Mouse (Mus musculus) left cerebral cortex, adult 9 months (tissue): ENCODE measurements around the gene Mgll.

Experiments
- DNase-seq, 2 experiments: peaks; one replicate each; pipeline ENCODE4 v3.0.0; 2022; ENCODE audit warnings: low spot score in 2 of 2

Mgll gene

DNA sequence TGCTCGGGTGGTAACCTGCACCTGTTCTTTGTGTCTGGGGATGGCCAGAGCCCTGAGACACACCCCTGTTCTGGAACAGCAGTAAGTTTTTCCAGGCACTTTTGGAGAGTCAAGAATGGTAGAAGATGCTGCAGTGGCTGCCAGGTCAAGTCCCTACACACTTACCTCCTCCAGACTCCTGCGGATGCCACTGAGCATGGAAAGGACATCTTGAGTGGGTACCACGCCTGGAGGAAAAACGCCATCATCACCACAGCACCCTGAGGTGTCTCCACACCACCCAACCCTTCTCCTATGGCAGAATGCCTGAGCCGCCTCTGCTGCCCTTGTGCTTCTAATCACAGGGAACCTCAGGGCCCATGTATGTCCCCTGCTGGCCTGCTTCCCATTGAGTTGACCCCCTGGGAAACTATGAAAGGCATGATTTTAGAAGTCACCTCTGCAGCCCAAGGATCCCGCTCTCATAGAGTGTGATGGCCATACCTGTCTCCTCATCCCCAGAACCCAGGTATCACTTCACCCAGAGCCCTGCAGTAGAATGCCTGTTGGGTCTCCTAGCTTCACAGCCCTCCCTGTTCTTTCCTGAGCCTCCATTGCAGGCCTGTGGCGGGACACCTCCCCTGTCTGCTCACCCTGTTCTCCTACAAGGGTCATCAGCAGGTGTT, 120.8 kb downstream of the Mgll start:
- DNase-seq = no peak

DNA sequence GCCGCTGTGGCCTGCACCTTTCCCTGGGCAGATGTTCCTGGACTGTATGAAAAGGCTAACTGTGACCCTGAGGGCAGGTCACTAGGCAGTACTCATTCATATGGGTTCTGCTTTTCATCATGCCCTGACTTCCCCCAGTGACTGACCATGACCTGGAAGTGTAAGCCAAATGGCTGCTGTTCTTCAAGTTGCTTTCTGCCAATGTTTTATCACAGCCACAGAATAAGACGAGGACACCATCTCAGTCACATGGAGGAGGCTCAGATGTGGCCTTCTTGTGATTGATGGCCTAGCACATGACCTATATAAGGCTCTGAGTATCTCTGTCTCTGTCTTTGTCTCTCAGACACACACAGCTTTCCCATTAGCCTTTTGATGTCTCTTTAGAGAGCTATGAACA, 123.4 kb downstream of the Mgll start:
- no peak for DNase-seq

DNA sequence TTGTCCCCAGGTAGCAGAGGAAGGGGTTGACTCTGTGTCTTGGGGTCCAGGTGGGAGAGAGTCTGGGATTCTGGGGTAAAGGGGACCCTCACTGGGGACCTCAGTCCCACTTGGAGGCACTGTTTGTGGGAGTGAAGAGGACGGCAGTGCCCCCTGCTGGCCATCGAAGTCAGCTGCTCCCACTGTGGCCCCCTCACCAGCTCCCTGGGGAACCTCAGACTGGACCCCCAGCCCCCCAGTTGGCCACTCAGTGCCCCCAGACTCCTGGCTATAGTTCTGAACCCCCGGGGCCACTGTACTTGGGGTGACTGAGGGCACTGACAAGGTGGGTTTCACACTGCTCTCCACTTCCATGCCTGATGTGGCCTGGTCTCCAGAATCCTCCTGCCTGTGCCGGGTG, 125.1 kb downstream of the Mgll start:
- DNase-seq = no peak

DNA sequence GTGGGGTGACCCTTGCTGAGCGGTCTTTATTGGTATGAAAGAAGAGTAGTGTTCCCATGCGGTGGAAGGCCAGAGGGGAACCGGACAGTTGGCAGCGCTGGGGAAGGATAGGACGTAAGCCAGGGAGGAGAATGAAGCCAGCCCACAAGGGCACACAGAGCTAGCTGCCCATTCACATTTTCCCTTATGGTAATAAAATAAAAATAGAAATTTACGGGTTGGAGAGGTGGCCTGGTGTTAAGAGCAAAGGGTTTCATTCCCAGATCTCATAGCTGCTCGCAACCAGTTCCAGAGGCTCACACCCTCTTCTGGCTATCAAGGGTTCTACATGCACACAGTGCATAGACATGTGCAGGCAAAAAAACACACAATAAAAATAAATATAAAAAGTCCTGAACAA, 125.8 kb downstream of the Mgll start:
- no peak for DNase-seq

DNA sequence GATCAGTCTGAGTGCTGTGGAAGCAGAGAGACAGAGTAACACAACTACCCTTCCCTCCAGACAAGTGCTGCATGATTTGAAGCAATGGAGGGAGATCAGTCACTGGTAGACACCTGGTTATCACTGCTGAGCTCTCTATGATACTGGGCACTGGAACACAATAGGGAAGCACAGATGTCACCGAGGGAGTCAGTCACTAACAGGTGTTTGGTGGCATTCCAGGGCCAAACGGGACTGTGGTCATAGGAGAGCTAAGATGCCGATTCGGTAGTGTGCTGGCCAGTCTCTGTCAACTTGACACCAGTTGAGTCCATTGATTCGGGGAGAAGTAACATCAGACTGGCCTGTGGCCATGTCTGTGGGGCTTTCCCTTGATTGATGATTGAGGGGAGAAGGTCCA, 130.3 kb downstream of the Mgll start:
- no peak for DNase-seq

DNA sequence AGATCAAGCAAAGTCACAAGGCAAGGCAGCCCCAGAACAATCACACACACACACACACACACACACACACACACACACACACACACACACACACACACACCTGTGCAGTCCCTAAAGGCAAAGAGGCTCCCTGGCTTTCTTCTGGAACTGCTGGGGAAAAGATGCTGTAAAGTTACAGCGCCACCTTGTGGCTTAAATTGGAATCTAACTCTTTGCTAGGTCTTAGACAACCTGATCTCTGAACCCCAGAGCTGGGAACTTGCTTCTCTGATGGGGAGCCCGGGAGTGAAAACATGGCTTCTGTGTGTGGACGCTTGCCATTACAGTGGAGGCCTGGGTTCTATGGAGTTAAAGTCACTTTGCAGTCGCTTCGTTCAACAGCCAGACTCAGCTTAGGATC, 131.4 kb downstream of the Mgll start:
- peak in 1 of 2 experiments; percentile 71 for DNase-seq

DNA sequence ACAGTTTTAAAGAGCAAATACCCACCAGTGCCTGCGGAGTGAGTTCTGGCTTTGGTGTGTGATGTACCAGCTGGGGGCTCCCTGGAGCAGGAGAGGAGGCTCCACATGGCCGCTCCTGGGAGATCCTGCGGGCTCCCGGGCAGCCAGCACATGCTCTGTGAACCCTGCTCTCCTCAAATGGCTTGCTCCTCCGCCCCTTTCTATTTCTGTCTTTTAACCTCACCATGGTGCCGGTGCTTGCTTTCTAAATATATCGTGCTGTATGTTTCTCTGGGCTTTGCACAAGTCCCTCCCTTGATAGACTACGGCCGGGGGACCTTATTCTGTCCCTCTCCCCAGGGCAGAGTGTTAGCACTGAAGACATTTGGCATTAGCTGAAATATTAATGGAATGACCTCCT, 133.0 kb downstream of the Mgll start:
- no peak for DNase-seq

DNA sequence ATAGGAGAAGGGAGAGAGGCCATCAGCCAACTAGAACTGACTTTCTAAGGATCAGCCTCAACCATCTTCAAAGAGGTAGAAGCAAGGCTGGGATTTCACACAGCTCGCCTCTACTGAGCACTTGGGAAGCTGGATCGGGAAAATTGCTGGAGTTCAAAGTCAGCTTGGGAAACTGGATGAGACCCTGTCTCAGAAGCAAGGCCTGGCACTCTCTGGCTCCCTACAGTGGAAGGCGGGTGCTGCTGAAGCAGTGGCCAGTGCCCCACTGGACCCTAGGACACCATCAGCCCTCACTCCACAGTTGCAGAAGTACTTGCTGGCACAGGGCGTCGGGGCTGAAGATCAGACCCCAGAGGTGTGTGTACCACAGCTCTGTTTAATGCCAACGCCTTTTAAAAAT, 133.6 kb downstream of the Mgll start:
- no peak for DNase-seq

DNA sequence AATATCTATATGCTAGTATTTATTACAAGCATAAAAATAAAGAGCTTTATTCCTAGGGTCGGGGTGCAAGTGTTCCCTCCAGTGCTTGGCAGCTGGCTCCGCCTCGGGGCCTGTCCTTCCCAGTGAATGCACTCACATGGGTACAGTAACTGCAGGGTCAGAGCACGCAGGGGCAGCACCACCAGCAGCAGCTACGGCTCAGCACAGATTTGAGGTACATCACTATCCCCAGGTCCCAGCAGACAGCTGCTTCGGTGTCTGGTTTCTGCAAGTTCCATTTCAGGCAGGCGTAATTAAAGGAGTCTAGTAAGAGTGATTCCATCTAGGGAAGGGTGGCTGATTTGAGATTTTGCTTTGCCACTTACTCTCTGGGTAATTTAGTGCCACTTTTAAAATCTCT, 134.1 kb downstream of the Mgll start:
- no peak for DNase-seq

DNA sequence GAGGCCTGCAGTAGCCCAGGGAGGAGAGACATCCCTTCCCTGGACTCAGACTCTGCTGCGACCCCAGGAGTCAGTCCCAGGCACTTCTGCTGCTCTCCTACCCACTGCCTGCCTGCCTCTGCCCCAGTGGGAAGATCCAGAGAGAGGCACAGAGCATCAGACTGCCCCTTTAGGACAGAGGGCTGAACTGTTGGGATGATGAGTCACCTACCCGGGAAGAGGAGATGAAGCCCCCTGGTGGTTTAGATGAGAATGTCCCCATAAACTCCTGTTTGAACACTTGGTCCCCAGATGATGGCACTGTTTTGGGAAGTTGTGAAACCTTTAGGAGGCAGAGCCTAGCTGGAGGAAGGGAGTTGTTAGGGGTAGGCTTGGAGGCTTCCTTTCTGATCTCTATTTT, 136.7 kb downstream of the Mgll start:
- DNase-seq = peak in 1 of 2 experiments; percentile 51

DNA sequence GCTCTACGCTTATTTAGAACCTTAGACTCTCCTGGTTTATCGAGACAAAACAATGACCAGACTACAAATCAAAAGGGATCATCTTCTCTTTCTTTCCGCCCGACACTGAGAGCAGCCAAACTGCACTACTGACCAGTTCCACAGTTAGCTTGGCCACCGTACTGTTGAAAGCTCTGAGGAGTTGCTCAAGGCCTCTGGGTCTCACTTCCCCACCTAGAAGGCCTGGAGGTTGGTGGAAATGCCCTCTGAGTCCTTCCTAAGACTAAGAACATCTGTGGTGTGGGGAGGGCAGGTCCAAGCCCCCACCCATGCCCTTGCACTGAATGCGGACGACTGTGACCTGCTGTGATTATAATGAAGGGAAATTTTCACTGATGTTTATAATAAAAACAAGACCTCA, 141.5 kb downstream of the Mgll start:
- DNase-seq = no peak

DNA sequence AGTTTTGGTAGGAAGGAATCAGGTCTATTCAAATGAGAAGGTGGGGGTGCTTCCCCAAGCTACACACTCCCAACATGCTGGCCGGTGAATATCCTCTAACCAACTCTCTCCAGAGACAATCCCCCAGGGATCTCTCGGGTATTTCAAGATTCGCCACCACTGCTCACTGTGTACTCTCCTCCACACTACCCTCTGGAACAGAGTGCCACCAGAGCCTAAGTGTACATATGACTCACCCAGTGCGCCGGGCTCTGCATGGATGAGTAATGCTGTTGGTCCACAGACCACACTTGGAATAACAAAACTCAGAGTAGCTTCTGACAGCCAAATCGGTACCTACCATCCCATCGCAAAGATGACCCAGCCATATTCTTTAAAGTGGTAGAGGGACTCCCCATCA, 145.2 kb downstream of the Mgll start:
- peak in 1 of 2 experiments; percentile 59 for DNase-seq

DNA sequence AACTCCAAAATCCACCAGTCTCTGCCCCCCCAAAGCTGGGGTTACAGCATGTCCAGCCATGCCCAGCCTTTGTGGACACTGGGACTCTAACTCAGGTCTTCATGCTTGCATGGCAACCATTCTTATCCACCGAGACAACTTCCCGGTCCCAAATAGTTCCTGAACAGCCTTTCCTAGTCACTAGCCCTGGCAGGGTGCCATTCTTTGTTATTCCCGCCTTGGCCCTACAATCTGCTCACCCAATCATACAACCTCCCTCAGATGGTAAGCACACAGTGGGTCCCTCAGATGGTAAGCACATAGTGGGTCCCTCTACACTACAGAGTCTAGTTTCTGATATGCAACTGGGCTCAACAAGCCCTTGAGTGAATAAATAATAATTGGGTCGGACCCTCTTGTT, 146.4 kb downstream of the Mgll start:
- DNase-seq = no peak

DNA sequence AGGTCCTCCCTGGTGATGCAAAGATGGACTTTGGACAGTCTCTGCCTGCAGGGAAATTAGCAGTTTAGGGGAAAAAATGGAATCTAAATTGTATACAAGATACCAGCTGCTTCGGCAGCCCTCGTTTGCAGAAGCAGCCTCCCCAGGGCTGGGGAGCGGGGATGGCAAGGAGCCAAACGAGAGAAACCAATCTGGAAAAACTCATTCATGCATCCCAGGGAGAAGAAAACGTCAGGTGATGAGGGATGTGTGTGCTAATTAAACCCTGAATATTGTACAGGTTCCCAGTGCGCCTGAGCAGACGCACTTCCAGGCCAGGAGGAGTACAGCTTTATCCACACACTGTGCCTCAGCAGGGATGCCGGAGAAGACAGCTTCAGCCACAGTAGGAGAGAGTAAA, 147.3 kb downstream of the Mgll start:
- peak in 1 of 2 experiments; percentile 66 for DNase-seq

DNA sequence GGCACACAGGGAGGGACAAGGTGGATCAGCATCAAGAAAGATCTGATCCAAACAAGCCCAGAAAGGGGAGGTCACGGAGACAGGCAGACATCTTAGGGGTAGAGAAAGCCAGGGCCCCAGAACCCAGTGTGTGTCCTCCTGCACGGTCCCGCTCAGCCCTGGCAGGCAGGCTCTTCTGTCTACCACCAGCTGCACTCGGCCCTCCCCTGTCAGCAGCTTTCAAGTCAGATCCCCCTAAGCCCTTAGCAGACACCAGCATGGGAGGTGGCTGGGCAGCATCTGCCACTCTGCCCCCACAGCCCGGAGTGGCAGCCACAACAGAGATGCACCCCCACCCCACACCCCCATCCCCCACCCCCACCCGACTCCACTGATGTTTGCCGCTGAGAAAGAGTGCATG, 148.6 kb downstream of the Mgll start:
- DNase-seq = no peak

DNA sequence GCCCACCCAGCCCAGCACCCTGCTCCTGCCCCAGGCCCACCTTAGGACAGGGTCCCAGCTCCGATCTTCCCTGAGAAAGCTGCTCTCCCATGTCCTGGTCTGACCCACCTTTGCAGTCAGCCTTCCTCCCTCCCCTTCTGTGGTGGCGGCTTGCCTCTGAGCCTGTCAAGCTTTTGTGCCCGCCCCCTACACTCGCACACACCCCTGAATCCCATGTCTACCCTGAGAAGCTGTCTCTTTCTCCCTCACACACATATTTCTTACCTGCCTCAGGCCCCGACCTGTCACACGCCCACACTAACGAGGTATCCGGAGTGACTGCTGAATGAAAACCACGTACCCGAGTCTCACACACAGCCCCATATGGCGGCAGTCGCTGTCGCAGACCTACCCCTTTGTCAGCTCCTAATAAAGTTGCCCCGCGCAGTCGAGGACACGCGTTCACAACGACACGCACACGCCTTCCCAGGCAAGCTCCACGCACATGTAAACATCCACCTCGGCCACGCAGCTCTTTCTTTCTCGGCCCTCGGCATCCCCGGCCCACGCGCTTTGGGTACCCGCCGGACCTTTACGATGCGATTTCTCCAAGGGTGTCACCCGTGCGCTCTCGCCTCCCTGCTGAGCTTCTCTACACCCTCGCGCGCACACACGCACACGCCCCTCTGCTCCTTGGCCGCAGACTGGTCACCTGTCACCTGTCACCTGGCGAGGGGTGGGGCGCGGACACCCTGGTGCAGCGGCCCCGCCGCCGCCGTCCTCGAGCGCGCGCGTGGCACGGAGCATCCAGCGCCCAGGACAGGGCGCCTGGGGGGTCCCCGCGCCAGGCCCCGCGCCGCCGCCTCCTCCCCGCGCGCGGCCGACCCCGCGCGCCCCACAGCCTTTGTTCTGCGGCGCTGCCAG, 150.0 kb downstream of the Mgll start:
- no peak for DNase-seq

DNA sequence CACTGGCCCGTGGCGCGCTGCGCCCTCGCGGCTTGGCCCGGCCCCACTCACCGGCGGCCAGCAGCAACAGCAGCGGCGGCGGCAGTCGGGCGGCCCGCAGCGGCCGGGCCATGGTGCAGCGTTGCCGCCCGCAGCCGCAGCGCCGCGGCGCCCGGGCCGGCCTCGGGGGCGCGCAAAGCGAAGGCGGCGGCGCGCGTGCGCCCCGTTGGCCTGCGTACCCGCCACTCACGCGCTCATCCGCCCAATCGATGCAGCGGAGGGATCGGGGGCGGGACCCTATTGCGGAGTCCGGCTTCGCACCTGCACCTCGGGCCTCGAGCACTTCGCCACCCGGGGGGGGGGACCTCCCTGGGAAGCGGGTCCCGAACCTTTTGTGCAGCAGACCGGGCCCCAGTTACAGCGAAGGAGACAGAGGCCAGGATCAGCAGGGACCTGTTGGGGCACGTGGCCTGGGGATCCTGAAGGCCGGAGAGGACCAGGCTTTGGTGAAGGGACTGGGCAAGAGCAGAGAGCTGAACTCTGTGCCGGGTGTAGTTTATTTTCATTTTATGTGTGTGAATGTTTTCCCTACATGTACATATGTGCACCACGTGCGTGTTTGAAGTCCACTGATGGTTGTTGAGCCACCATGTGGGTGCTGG, 150.8 kb downstream of the Mgll start, which contains the start of gene Podxl2:
TSS of gene Podxl2 (minus strand) at position 177 of the 641 bp plus-strand sequence.
- peak in 1 of 2 experiments; percentile 75 for DNase-seq
